9 mouse cellular contexts compared by ENCODE assay signal in the genomic region with DNA sequence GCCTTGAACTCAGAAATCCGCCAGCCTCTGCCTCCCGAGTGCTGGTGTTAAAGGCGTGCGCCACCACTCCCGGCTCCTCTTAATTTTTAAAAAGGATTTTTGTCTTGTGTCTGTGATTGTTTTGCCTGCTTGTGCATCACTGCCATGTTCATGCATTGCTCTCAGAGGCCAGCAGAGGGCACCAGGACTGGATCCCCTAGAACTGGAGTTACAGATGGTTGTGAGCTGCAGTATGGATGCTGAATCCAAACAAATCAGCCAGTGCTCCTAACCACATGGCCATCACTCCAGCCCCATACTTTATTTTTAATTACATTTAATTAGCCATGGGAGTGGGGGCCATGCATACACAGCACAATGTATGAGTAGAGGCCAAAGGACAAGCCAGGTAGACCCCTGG. TPM values are rescaled to one million over a fixed set of nuclear protein-coding genes. Genes with fewer than 3 reads are reported as not detected.
DNase-seq lines count a peak whose midpoint lies in the region; ATAC-seq and TF ChIP-seq lines count a peak whose summit lies in the region.
"Had no signal": no experiment of that assay in that cellular context is flagged by ENCODE, and none has a peak within 500 bp of the region (broad histone marks: within the 10 kb centered on the region; RNA-seq: fewer than 3 reads in every experiment).

No protein-coding gene starts in this region.

- 65% methylated on average over 5 of the region's 5 CpGs for WGBS in kidney, embryonic 15.5 days
- 69% methylated on average over 5 of the region's 5 CpGs for WGBS in bone marrow, adult 2 months

- intact Hi-C loops in left cerebral cortex, postnatal 14 days (cut with DNase I): loop anchor here (5.0 kb wide), 1 partner anchor 282 kb away; no protein-coding TSS in a partner anchor

- H3K9ac ChIP-seq in kidney, embryonic 15.5 days: no peak overlapping the region

- H3K9me3 ChIP-seq in kidney, embryonic 15.5 days (replicated peaks): peaks cover 10% of the 10 kb centered on the region
- H3K9me3 ChIP-seq in G1E (replicated peaks): peaks cover 17% of the 10 kb centered on the region

- TF ChIP-seq CTCF in G1E (IDR thresholded peaks at IDR 0.05; ENCODE audit: low read depth, low read length): peak; percentile 51
- peak; percentile 69 for TF ChIP-seq CTCF in bone marrow, adult 2 months (IDR thresholded peaks at IDR 0.05; ENCODE audit: control insufficient read depth, insufficient read depth, low read length)

- no peaks in the 10 kb centered on the region for H3K27me3 ChIP-seq in kidney, embryonic 15.5 days
- H3K27me3 ChIP-seq in G1E (ENCODE audit: insufficient read depth, low read length): peaks cover 31% of the 10 kb centered on the region

- no peak for TF ChIP-seq POLR2A in bone marrow, adult 2 months (IDR thresholded peaks at IDR 0.05; ENCODE audit: borderline replicate concordance, control insufficient read depth, low read depth, low read length)

- ATAC-seq in kidney, embryonic 15.5 days (replicated peaks; ENCODE audit: low FRiP score): no peak
- ATAC-seq in G1E (ENCODE audit: extremely low read depth, insufficient number of reproducible peaks, low FRiP score, poor library complexity, severe bottlenecking): no peak
- peak; percentile 73 for ATAC-seq in granulocyte monocyte progenitor cell, adult 5-6 weeks (replicated peaks; ENCODE audit: poor library complexity, severe bottlenecking)

- H3K36me3 ChIP-seq in kidney, embryonic 15.5 days: no peaks in the 10 kb centered on the region
- peaks cover 3% of the 10 kb centered on the region for H3K36me3 ChIP-seq in G1E (replicated peaks)

- H3K4me2 ChIP-seq in kidney, embryonic 15.5 days: no peak overlapping the region

- peak; percentile 30 for DNase-seq in kidney, adult 11 months
- no peak for DNase-seq in G1E (ENCODE audit: low spot score)
- peak; percentile 65 to 73 for DNase-seq in left cerebral cortex, postnatal 14 days (ENCODE audit: low spot score in 2 of 2)
- peak; percentile 60 for DNase-seq in naive thymus-derived CD4-positive, alpha-beta T cell, adult 2 months (ENCODE audit: low read depth)
- DNase-seq in spleen, adult 12 weeks (ENCODE audit: low spot score): no peak

- H3K27ac ChIP-seq in kidney, embryonic 15.5 days: no peak overlapping the region
- no peak overlapping the region for H3K27ac ChIP-seq in bone marrow, adult 2 months (ENCODE audit: control insufficient read depth, insufficient read depth, low read depth, low read length, poor library complexity)
- H3K27ac ChIP-seq: macrophage had no signal

- no peaks in the 10 kb centered on the region for H3K4me1 ChIP-seq in kidney, embryonic 15.5 days
- H3K4me1 ChIP-seq in G1E (ENCODE audit: insufficient read depth, low read depth, low read length): peaks cover 7% of the 10 kb centered on the region
- no peaks in the 10 kb centered on the region for H3K4me1 ChIP-seq in bone marrow, adult 2 months (ENCODE audit: control insufficient read depth, insufficient read depth, low read length)

- no peak overlapping the region for H3K4me3 ChIP-seq in kidney, embryonic 15.5 days (replicated peaks)
- H3K4me3 ChIP-seq in G1E (ENCODE audit: low read depth, low read length): no peak overlapping the region
- H3K4me3 ChIP-seq in bone marrow, adult 2 months (replicated peaks; ENCODE audit: control insufficient read depth, low read depth, low read length): no peak overlapping the region

RNA-seq across cellular contexts. Expression of a gene that starts 6.4 kb away (rescaled TPM):
- polyA plus RNA-seq in kidney, embryonic 15.5 days (2015; fragmentation: Nextera tagmentation; extraction: Ambion mirVana): not detected in 2 replicates
- not detected in 2 replicates for total RNA-seq in G1E (2014; fragmentation: Nextera tagmentation)
- total RNA-seq in G1E (2017): 0.11 TPM in 1 of 2 replicates, not detected in the other
- polyA plus RNA-seq in G1E (2012): not detected in 2 replicates
- polyA plus RNA-seq in bone marrow, adult 2 months (2011; ENCODE audit: insufficient read depth, insufficient read length, low replicate concordance, missing spikeins): not detected in 2 replicates
- total RNA-seq in granulocyte monocyte progenitor cell, adult 5-6 weeks (2014; fragmentation: Nextera tagmentation): not detected in 2 replicates
- total RNA-seq in granulocyte monocyte progenitor cell, adult 5-6 weeks (2017): not detected in 2 replicates
- not detected for total RNA-seq in left cerebral cortex, postnatal 14 days (2021)
- polyA plus RNA-seq: macrophage had no signal

RNA-seq across cellular contexts. Expression of a gene that starts 12.7 kb away (rescaled TPM):
- 13.4 and 16.9 TPM in 2 replicates for polyA plus RNA-seq in kidney, embryonic 15.5 days (2015; fragmentation: Nextera tagmentation; extraction: Ambion mirVana)
- total RNA-seq in G1E (2014; fragmentation: Nextera tagmentation) (61.9 and 64.3 TPM in 2 replicates), G1E (2017) (46.0 and 50.4 TPM in 2 replicates)
- polyA plus RNA-seq in G1E (2012): 61.9 and 72.1 TPM in 2 replicates
- 19.9 and 24.8 TPM in 2 replicates for polyA plus RNA-seq in bone marrow, adult 2 months (2011; ENCODE audit: insufficient read depth, insufficient read length, low replicate concordance, missing spikeins)
- total RNA-seq in granulocyte monocyte progenitor cell, adult 5-6 weeks (2014; fragmentation: Nextera tagmentation): 39.5 and 41.9 TPM in 2 replicates
- 53.6 and 55.6 TPM in 2 replicates for total RNA-seq in granulocyte monocyte progenitor cell, adult 5-6 weeks (2017)
- 10 to 100 TPM; 15.1 to 16.5 TPM for total RNA-seq in left cerebral cortex, postnatal 14 days (2021)

RNA-seq across cellular contexts. Expression of a gene that starts 13.4 kb away (rescaled TPM):
- 50.9 and 52.1 TPM in 2 replicates for polyA plus RNA-seq in kidney, embryonic 15.5 days (2015; fragmentation: Nextera tagmentation; extraction: Ambion mirVana)
- 34.2 and 44.1 TPM in 2 replicates for total RNA-seq in G1E (2014; fragmentation: Nextera tagmentation)
- total RNA-seq in G1E (2017): 59.3 and 65.9 TPM in 2 replicates
- 30.5 and 35.4 TPM in 2 replicates for polyA plus RNA-seq in G1E (2012)
- polyA plus RNA-seq in bone marrow, adult 2 months (2011; ENCODE audit: insufficient read depth, insufficient read length, low replicate concordance, missing spikeins): 17.1 and 34.0 TPM in 2 replicates
- total RNA-seq in granulocyte monocyte progenitor cell, adult 5-6 weeks (2014; fragmentation: Nextera tagmentation): 63.4 and 84.6 TPM in 2 replicates
- total RNA-seq in granulocyte monocyte progenitor cell, adult 5-6 weeks (2017): 50.6 and 60.1 TPM in 2 replicates
- total RNA-seq in left cerebral cortex, postnatal 14 days (2021): 10 to 100 TPM; 50.4 to 57.9 TPM

RNA-seq across cellular contexts. Expression of a gene that starts 13.6 kb away (rescaled TPM):
- polyA plus RNA-seq in kidney, embryonic 15.5 days (2015; fragmentation: Nextera tagmentation; extraction: Ambion mirVana): 7.5 and 7.8 TPM in 2 replicates
- 6.1 and 8.8 TPM in 2 replicates for total RNA-seq in G1E (2014; fragmentation: Nextera tagmentation)
- 9.7 and 10.6 TPM in 2 replicates for total RNA-seq in G1E (2017)
- 1.6 and 2.3 TPM in 2 replicates for polyA plus RNA-seq in G1E (2012)
- 1.5 and 4.2 TPM in 2 replicates for polyA plus RNA-seq in bone marrow, adult 2 months (2011; ENCODE audit: insufficient read depth, insufficient read length, low replicate concordance, missing spikeins)
- total RNA-seq in granulocyte monocyte progenitor cell, adult 5-6 weeks (2014; fragmentation: Nextera tagmentation): 3.1 and 3.6 TPM in 2 replicates
- 4.3 and 6.5 TPM in 2 replicates for total RNA-seq in granulocyte monocyte progenitor cell, adult 5-6 weeks (2017)
- 1 to 10 TPM; 2.7 to 4.2 TPM for total RNA-seq in left cerebral cortex, postnatal 14 days (2021)

RNA-seq across cellular contexts. Expression of a gene that starts 15.0 kb away (rescaled TPM):
- polyA plus RNA-seq in kidney, embryonic 15.5 days (2015; fragmentation: Nextera tagmentation; extraction: Ambion mirVana): not detected in 2 replicates
- total RNA-seq in G1E (2014; fragmentation: Nextera tagmentation): 11.7 TPM in 1 of 2 replicates, not detected in the other
- total RNA-seq in G1E (2017): 7.6 TPM in 1 of 2 replicates, not detected in the other
- not detected in 2 replicates for polyA plus RNA-seq in G1E (2012)
- 35.4 TPM in 1 of 2 replicates, not detected in the other for polyA plus RNA-seq in bone marrow, adult 2 months (2011; ENCODE audit: insufficient read depth, insufficient read length, low replicate concordance, missing spikeins)
- total RNA-seq in granulocyte monocyte progenitor cell, adult 5-6 weeks (2014; fragmentation: Nextera tagmentation): 12.7 TPM in 1 of 2 replicates, not detected in the other
- 10.5 TPM in 1 of 2 replicates, not detected in the other for total RNA-seq in granulocyte monocyte progenitor cell, adult 5-6 weeks (2017)
- total RNA-seq in left cerebral cortex, postnatal 14 days (2021): not detected
- polyA plus RNA-seq: macrophage had no signal

Comparison
In these comparisons a context has a peak if more than half of its experiments do, and no peak if none do; other contexts are left out.
1. DNase-seq: peak in kidney, adult 11 months (single experiment), left cerebral cortex, postnatal 14 days (2 of 2) and naive thymus-derived CD4-positive, alpha-beta T cell, adult 2 months (single experiment); none in G1E (single experiment) and spleen, adult 12 weeks (single experiment).